Mouse (Mus musculus): ENCODE data around the gene Grsf1.

- TF ChIP-seq CTCF (IDR thresholded peaks at IDR 0.05; ENCODE audit: borderline replicate concordance, insufficient read depth, low read length), result no peak
- no peak for TF ChIP-seq POLR2A (IDR thresholded peaks at IDR 0.05; ENCODE audit: low read depth, low read length)
Measured at GRCm38 (mm10) chr5:88712328-88712727, 36.4 kb upstream of the Grsf1 start.
